Mouse (Mus musculus): ENCODE measurements around the gene Ccdc9b. TPM values are rescaled to one million over a fixed set of nuclear protein-coding genes. Genes with fewer than 3 reads are reported as not detected.

The Ccdc9b gene
- polyA plus RNA-seq (2014; fragmentation: Nextera tagmentation; extraction: Ambion mirVana), result 0.14 and 0.19 TPM in 2 replicates

- H3K36me3 ChIP-seq (ENCODE audit: control insufficient read depth, insufficient read depth, low read length), result no peaks in the 10 kb centered on the region
- ATAC-seq (replicated peaks; ENCODE audit: low FRiP score), result peak; percentile 73
- peak within 1 kb of the TSS; percentile 69 for H3K4me2 ChIP-seq
- H3K27me3 ChIP-seq (replicated peaks; ENCODE audit: control insufficient read depth, insufficient read depth, low read length), result peaks cover 9% of the 10 kb centered on the region; the same call in 1 of the 2 replicates
- whole genome bisulfite sequencing, result 17% methylated on average over 29 of the region's 29 CpGs
- peak within 1 kb of the TSS; percentile 35 for H3K4me3 ChIP-seq (ENCODE audit: low read depth, low read length)
- peaks cover 28% of the 10 kb centered on the region for H3K4me1 ChIP-seq (replicated peaks; ENCODE audit: control insufficient read depth, insufficient read depth, low read length)
- H3K27ac ChIP-seq (ENCODE audit: low read depth, low read length), result peak within 1 kb of the TSS; percentile 66
- no peaks in the 10 kb centered on the region for H3K9me3 ChIP-seq (ENCODE audit: control insufficient read depth, low read length)
- H3K9ac ChIP-seq (ENCODE audit: low read depth, low read length), result peak within 1 kb of the TSS; percentile 59
- peak; percentile 75 for DNase-seq (ENCODE audit: low spot score)
Measured at GRCm38 (mm10) chr2:118761906-118762783, at the start of gene Ccdc9b. Gene Ccdc9b (minus strand): TSS chr2:118762661.

- H3K9ac ChIP-seq (ENCODE audit: low read depth, low read length), result no peak overlapping the region
- 65% methylated on average over 2 of the region's 2 CpGs for WGBS
- H3K4me2 ChIP-seq, result no peak overlapping the region
- H3K27me3 ChIP-seq (replicated peaks; ENCODE audit: control insufficient read depth, insufficient read depth, low read length), result no peaks in the 10 kb centered on the region
- no peak overlapping the region for H3K4me3 ChIP-seq (ENCODE audit: low read depth, low read length)
- no peak overlapping the region for H3K27ac ChIP-seq (ENCODE audit: low read depth, low read length)
- H3K36me3 ChIP-seq (ENCODE audit: control insufficient read depth, insufficient read depth, low read length), result 0 out of 2 replicates have a peak, but pooled peaks cover under 1% of the 10 kb centered on the region
- no peak for ATAC-seq (replicated peaks; ENCODE audit: low FRiP score)
- no peaks in the 10 kb centered on the region for H3K9me3 ChIP-seq (ENCODE audit: control insufficient read depth, low read length)
- H3K4me1 ChIP-seq (replicated peaks; ENCODE audit: control insufficient read depth, insufficient read depth, low read length), result peaks cover 10% of the 10 kb centered on the region
- DNase-seq (ENCODE audit: low spot score), result no peak
Measured at GRCm38 (mm10) chr2:118810861-118811260, 48.4 kb upstream of the Ccdc9b start.

GRCm38 (mm10) chr2:118806860-118807259 is 44.4 kb upstream of the Ccdc9b start:
- no peak overlapping the region for H3K4me2 ChIP-seq
- H3K4me3 ChIP-seq (ENCODE audit: low read depth, low read length), result no peak overlapping the region
- H3K9ac ChIP-seq (ENCODE audit: low read depth, low read length), result no peak overlapping the region
- 66% methylated on average over 4 of the region's 4 CpGs for WGBS
- no peaks in the 10 kb centered on the region for H3K9me3 ChIP-seq (ENCODE audit: control insufficient read depth, low read length)
- H3K4me1 ChIP-seq (replicated peaks; ENCODE audit: control insufficient read depth, insufficient read depth, low read length), result peaks cover 22% of the 10 kb centered on the region
- no peaks in the 10 kb centered on the region for H3K27me3 ChIP-seq (replicated peaks; ENCODE audit: control insufficient read depth, insufficient read depth, low read length)
- H3K36me3 ChIP-seq (ENCODE audit: control insufficient read depth, insufficient read depth, low read length), result no peaks in the 10 kb centered on the region
- H3K27ac ChIP-seq (ENCODE audit: low read depth, low read length), result no peak overlapping the region
- DNase-seq (ENCODE audit: low spot score) (no peak), ATAC-seq (replicated peaks; ENCODE audit: low FRiP score) (no peak)

- no peaks in the 10 kb centered on the region for H3K27me3 ChIP-seq (replicated peaks; ENCODE audit: control insufficient read depth, insufficient read depth, low read length)
- H3K36me3 ChIP-seq (ENCODE audit: control insufficient read depth, insufficient read depth, low read length), result no peaks in the 10 kb centered on the region
- no peak overlapping the region for H3K9ac ChIP-seq (ENCODE audit: low read depth, low read length)
- ATAC-seq (replicated peaks; ENCODE audit: low FRiP score), result peak; percentile 47
- 0 out of 2 replicates have a peak overlapping the region, but pooled peaks have one; percentile 45 for H3K27ac ChIP-seq (ENCODE audit: low read depth, low read length)
- H3K9me3 ChIP-seq (ENCODE audit: control insufficient read depth, low read length), result no peaks in the 10 kb centered on the region
- peaks cover 22% of the 10 kb centered on the region for H3K4me1 ChIP-seq (replicated peaks; ENCODE audit: control insufficient read depth, insufficient read depth, low read length)
- no peak overlapping the region; the same call in 1 of the 2 replicates for H3K4me2 ChIP-seq
- WGBS, result 16% methylated on average over 3 of the region's 3 CpGs
- no peak for DNase-seq (ENCODE audit: low spot score)
- no peak overlapping the region for H3K4me3 ChIP-seq (ENCODE audit: low read depth, low read length)
Measured at GRCm38 (mm10) chr2:118805756-118806155, 43.3 kb upstream of the Ccdc9b start.

- ATAC-seq (replicated peaks; ENCODE audit: low FRiP score) (peak; percentile 35), DNase-seq (ENCODE audit: low spot score) (no peak)
- WGBS, result 23% methylated on average over 3 of the region's 3 CpGs
- peaks cover 22% of the 10 kb centered on the region for H3K4me1 ChIP-seq (replicated peaks; ENCODE audit: control insufficient read depth, insufficient read depth, low read length)
- no peaks in the 10 kb centered on the region for H3K36me3 ChIP-seq (ENCODE audit: control insufficient read depth, insufficient read depth, low read length)
- no peak overlapping the region; the same call in 1 of the 2 replicates for H3K4me2 ChIP-seq
- no peak overlapping the region for H3K4me3 ChIP-seq (ENCODE audit: low read depth, low read length)
- H3K27me3 ChIP-seq (replicated peaks; ENCODE audit: control insufficient read depth, insufficient read depth, low read length), result no peaks in the 10 kb centered on the region
- H3K27ac ChIP-seq (ENCODE audit: low read depth, low read length), result no peak overlapping the region
- no peaks in the 10 kb centered on the region for H3K9me3 ChIP-seq (ENCODE audit: control insufficient read depth, low read length)
- H3K9ac ChIP-seq (ENCODE audit: low read depth, low read length), result no peak overlapping the region
Measured at GRCm38 (mm10) chr2:118805137-118805536, 42.7 kb upstream of the Ccdc9b start.

GRCm38 (mm10) chr2:118804474-118804873 is 42.0 kb upstream of the Ccdc9b start:
- Histone ChIP-seq H3K9ac (ENCODE audit: low read depth, low read length) (no peak overlapping the region), H3K4me2 (no peak overlapping the region), H3K36me3 (ENCODE audit: control insufficient read depth, insufficient read depth, low read length) (no peaks in the 10 kb centered on the region), H3K27me3 (replicated peaks; ENCODE audit: control insufficient read depth, insufficient read depth, low read length) (no peaks in the 10 kb centered on the region), H3K9me3 (ENCODE audit: control insufficient read depth, low read length) (no peaks in the 10 kb centered on the region), H3K4me3 (ENCODE audit: low read depth, low read length) (no peak overlapping the region), H3K4me1 (replicated peaks; ENCODE audit: control insufficient read depth, insufficient read depth, low read length) (peaks cover 22% of the 10 kb centered on the region), H3K27ac (ENCODE audit: low read depth, low read length) (no peak overlapping the region)
- ATAC-seq (replicated peaks; ENCODE audit: low FRiP score) (no peak), DNase-seq (ENCODE audit: low spot score) (no peak)
- 54% methylated on average over 2 of the region's 2 CpGs for WGBS

- no peak overlapping the region for H3K9ac ChIP-seq (ENCODE audit: low read depth, low read length)
Measured at GRCm38 (mm10) chr2:118802542-118803118, 40.2 kb upstream of the Ccdc9b start.

GRCm38 (mm10) chr2:118793636-118794035 is 31.2 kb upstream of the Ccdc9b start:
- 60% methylated on average over 4 of the region's 4 CpGs for WGBS
- ATAC-seq (replicated peaks; ENCODE audit: low FRiP score) (no peak), DNase-seq (ENCODE audit: low spot score) (no peak)
- Histone ChIP-seq H3K27ac (ENCODE audit: low read depth, low read length) (no peak overlapping the region), H3K9ac (ENCODE audit: low read depth, low read length) (no peak overlapping the region), H3K27me3 (replicated peaks; ENCODE audit: control insufficient read depth, insufficient read depth, low read length) (no peaks in the 10 kb centered on the region; the same call in none of the 2 replicates), H3K4me3 (ENCODE audit: low read depth, low read length) (no peak overlapping the region), H3K9me3 (ENCODE audit: control insufficient read depth, low read length) (no peaks in the 10 kb centered on the region), H3K4me2 (no peak overlapping the region), H3K4me1 (replicated peaks; ENCODE audit: control insufficient read depth, insufficient read depth, low read length) (peaks cover 7% of the 10 kb centered on the region; the same call in 1 of the 2 replicates), H3K36me3 (ENCODE audit: control insufficient read depth, insufficient read depth, low read length) (no peaks in the 10 kb centered on the region)

More at GRCm38 (mm10) chr2:118802542-118803118, 40.2 kb upstream of the Ccdc9b start:
- no peak for DNase-seq (ENCODE audit: low spot score)
- Histone ChIP-seq H3K27me3 (replicated peaks; ENCODE audit: control insufficient read depth, insufficient read depth, low read length) (no peaks in the 10 kb centered on the region), H3K4me3 (ENCODE audit: low read depth, low read length) (peak overlapping the region; percentile 14; the same call in 1 of the 2 replicates), H3K4me1 (replicated peaks; ENCODE audit: control insufficient read depth, insufficient read depth, low read length) (peaks cover 22% of the 10 kb centered on the region), H3K36me3 (ENCODE audit: control insufficient read depth, insufficient read depth, low read length) (no peaks in the 10 kb centered on the region), H3K4me2 (peak overlapping the region; percentile 44), H3K9me3 (ENCODE audit: control insufficient read depth, low read length) (no peaks in the 10 kb centered on the region), H3K27ac (ENCODE audit: low read depth, low read length) (peak overlapping the region; percentile 80)
- ATAC-seq (replicated peaks; ENCODE audit: low FRiP score), result peak; percentile 84
- WGBS, result 47% methylated on average over 4 of the region's 4 CpGs

Data from liver, embryonic 11.5 days (tissue).